Mouse (Mus musculus): ENCODE data around the gene Vps53. TPM values are rescaled to one million over a fixed set of nuclear protein-coding genes. Genes with fewer than 3 reads are reported as not detected.
"Not testable (repeated sequence)": the region's sequence is repeated elsewhere in the genome, so short reads cannot be mapped to it uniquely, and the experiment has no call there.

The Vps53 gene
- polyA plus RNA-seq, 1 experiment from 2014 or later: 44.8 TPM

- Histone ChIP-seq H3K27me3 (replicated peaks; ENCODE audit: control insufficient read depth, insufficient read depth, low read length) (no peaks in the 10 kb centered on the region), H3K4me2 (replicated peaks; ENCODE audit: low read depth) (no peak overlapping the region), H3K9ac (ENCODE audit: low read depth, low read length) (no peak overlapping the region), H3K4me3 (ENCODE audit: low read depth, low read length) (no peak overlapping the region), H3K9me3 (ENCODE audit: control insufficient read depth) (no peaks in the 10 kb centered on the region), H3K27ac (ENCODE audit: low read depth, low read length) (no peak overlapping the region), H3K4me1 (replicated peaks; ENCODE audit: control insufficient read depth, insufficient read depth, low read length) (no peaks in the 10 kb centered on the region), H3K36me3 (ENCODE audit: control insufficient read depth, insufficient read depth) (peaks cover 24% of the 10 kb centered on the region)
- TF ChIP-seq CTCF (IDR thresholded peaks at IDR 0.05; ENCODE audit: low read depth): no peak
- 55% methylated on average over 2 of the region's 2 CpGs for WGBS
- ATAC-seq: no peak
Measured at GRCm38 (mm10) chr11:76215011-76215410, 35.6 kb upstream of the Vps53 start.

DNA sequence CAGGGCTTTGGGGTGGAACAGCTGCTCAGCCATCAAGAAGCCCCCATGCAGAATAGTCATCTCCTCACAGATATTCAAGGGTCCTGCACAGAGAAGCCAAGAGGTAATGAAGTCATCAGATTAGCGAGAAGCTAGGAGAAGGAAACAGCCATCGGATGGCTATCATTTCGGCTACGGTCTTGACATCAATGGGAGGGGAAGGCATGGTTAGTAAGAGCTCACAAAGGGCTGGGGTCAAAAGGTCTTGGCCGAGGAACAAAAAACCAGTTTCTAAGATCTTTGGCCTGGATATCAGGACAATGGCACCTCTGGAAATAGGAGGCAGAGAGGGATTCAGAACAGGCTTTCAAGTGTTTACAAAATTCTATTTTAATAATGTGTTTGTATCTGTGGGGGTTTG, 34.4 kb upstream of the Vps53 start:
- Histone ChIP-seq H3K27ac (ENCODE audit: low read depth, low read length) (no peak overlapping the region), H3K9me3 (ENCODE audit: control insufficient read depth) (no peaks in the 10 kb centered on the region), H3K36me3 (ENCODE audit: control insufficient read depth, insufficient read depth) (peaks cover 24% of the 10 kb centered on the region), H3K9ac (ENCODE audit: low read depth, low read length) (no peak overlapping the region), H3K4me1 (replicated peaks; ENCODE audit: control insufficient read depth, insufficient read depth, low read length) (no peaks in the 10 kb centered on the region), H3K4me2 (replicated peaks; ENCODE audit: low read depth) (no peak overlapping the region), H3K27me3 (replicated peaks; ENCODE audit: control insufficient read depth, insufficient read depth, low read length) (no peaks in the 10 kb centered on the region), H3K4me3 (ENCODE audit: low read depth, low read length) (no peak overlapping the region)
- no peak for ATAC-seq
- no peak for TF ChIP-seq CTCF (IDR thresholded peaks at IDR 0.05; ENCODE audit: low read depth)
- 85% methylated on average over 5 of the region's 5 CpGs for WGBS

- H3K4me2 ChIP-seq (replicated peaks; ENCODE audit: low read depth); H3K9me3 ChIP-seq (ENCODE audit: control insufficient read depth); H3K9ac ChIP-seq (ENCODE audit: low read depth, low read length); H3K27ac ChIP-seq (ENCODE audit: low read depth, low read length); H3K4me1 ChIP-seq (replicated peaks; ENCODE audit: control insufficient read depth, insufficient read depth, low read length); ATAC-seq; H3K4me3 ChIP-seq (ENCODE audit: low read depth, low read length); H3K27me3 ChIP-seq (replicated peaks; ENCODE audit: control insufficient read depth, insufficient read depth, low read length): not testable (repeated sequence)
- H3K36me3 ChIP-seq (ENCODE audit: control insufficient read depth, insufficient read depth): peaks cover 44% of the 10 kb centered on the region
- 100% methylated on average over 2 of the region's 6 CpGs for WGBS
Measured at GRCm38 (mm10) chr11:76211595-76211994, 32.1 kb upstream of the Vps53 start.

DNA sequence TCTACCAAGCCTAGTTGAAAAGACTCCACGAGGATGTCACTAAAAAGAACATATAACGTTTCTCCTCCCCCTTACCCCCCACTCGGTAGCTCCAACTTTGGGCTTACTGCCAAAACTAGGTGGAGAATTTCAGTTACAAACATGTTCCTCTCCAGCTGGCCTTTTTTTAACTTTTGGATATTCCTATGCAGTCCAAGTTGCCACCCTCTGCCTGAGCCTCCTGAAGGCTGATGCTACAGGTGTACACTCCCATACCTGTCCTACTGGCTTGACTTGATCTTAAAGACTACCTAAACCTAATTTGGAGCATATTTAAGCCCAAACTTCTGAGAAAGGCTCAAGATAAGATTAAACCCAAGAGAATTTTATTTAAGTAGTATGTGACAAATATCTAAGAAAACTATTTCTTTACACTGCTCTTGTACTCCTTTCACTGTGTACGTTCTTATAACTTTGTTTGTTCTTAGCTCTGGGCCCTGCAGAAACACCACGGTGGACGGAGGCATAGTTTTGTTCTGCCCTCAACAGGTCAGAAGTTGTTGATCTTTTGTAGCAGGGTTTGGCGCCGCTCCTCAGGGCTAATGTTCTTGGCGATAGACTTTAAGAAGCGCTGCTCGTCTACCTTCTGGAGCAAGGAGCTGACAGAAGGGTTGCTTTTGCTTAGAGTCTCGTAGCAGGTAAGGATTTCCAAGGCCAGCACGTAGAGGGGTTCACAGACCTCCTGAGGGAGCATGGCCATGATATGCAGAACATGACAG, 31.0 kb upstream of the Vps53 start:
- no peak overlapping the region for H3K27ac ChIP-seq (ENCODE audit: low read depth, low read length)
- WGBS: 76% methylated on average over 13 of the region's 13 CpGs
- H3K9me3 ChIP-seq (ENCODE audit: control insufficient read depth): no peaks in the 10 kb centered on the region
- TF ChIP-seq CTCF (IDR thresholded peaks at IDR 0.05; ENCODE audit: low read depth): no peak
- peaks cover 52% of the 10 kb centered on the region for H3K36me3 ChIP-seq (ENCODE audit: control insufficient read depth, insufficient read depth)
- no peaks in the 10 kb centered on the region for H3K27me3 ChIP-seq (replicated peaks; ENCODE audit: control insufficient read depth, insufficient read depth, low read length)
- no peak for ATAC-seq
- H3K9ac ChIP-seq (ENCODE audit: low read depth, low read length): no peak overlapping the region
- no peak overlapping the region for H3K4me3 ChIP-seq (ENCODE audit: low read depth, low read length)
- no peak overlapping the region for H3K4me2 ChIP-seq (replicated peaks; ENCODE audit: low read depth)
- H3K4me1 ChIP-seq (replicated peaks; ENCODE audit: control insufficient read depth, insufficient read depth, low read length): no peaks in the 10 kb centered on the region

DNA sequence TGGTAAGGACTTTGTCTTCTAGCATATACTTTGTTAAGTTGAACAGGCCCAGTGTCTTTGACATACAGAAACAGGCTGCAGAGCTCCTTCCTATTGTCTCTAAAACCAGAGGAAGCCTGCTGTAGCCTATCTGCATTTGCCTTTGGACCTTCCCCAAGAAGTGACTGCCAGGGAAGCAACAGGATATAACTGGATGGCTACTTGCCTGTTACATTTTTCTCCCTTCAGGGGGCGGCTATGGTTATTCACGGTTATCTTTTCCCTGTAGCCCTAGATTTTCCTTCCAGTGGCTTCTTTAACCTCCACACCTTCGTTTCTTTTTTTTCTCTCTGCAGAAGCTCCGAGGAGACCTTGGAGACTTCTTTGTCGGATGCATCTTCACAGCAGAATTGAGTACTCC, 27.3 kb upstream of the Vps53 start:
- no peak overlapping the region for H3K9ac ChIP-seq (ENCODE audit: low read depth, low read length)
- H3K27me3 ChIP-seq (replicated peaks; ENCODE audit: control insufficient read depth, insufficient read depth, low read length): no peaks in the 10 kb centered on the region
- no peaks in the 10 kb centered on the region for H3K4me1 ChIP-seq (replicated peaks; ENCODE audit: control insufficient read depth, insufficient read depth, low read length)
- TF ChIP-seq CTCF (IDR thresholded peaks at IDR 0.05; ENCODE audit: low read depth): no peak
- WGBS: 87% methylated on average over 5 of the region's 5 CpGs
- H3K4me3 ChIP-seq (ENCODE audit: low read depth, low read length): no peak overlapping the region
- H3K9me3 ChIP-seq (ENCODE audit: control insufficient read depth): no peaks in the 10 kb centered on the region
- no peak overlapping the region for H3K4me2 ChIP-seq (replicated peaks; ENCODE audit: low read depth)
- peak overlapping the region; percentile 28; the same call in 1 of the 2 replicates for H3K27ac ChIP-seq (ENCODE audit: low read depth, low read length)
- peaks cover 35% of the 10 kb centered on the region for H3K36me3 ChIP-seq (ENCODE audit: control insufficient read depth, insufficient read depth)
- no peak for ATAC-seq

GRCm38 (mm10) chr11:76201761-76202674, 22.6 kb upstream of the Vps53 start:
- Histone ChIP-seq H3K27me3 (replicated peaks; ENCODE audit: control insufficient read depth, insufficient read depth, low read length) (no peaks in the 10 kb centered on the region), H3K9ac (ENCODE audit: low read depth, low read length) (peak overlapping the region; percentile 72), H3K4me1 (replicated peaks; ENCODE audit: control insufficient read depth, insufficient read depth, low read length) (no peaks in the 10 kb centered on the region), H3K4me3 (ENCODE audit: low read depth, low read length) (peak overlapping the region; percentile 89), H3K27ac (ENCODE audit: low read depth, low read length) (peak overlapping the region; percentile 70), H3K9me3 (ENCODE audit: control insufficient read depth) (no peaks in the 10 kb centered on the region), H3K4me2 (replicated peaks; ENCODE audit: low read depth) (peak overlapping the region; percentile 99), H3K36me3 (ENCODE audit: control insufficient read depth, insufficient read depth) (peaks cover 17% of the 10 kb centered on the region; the same call in 1 of the 2 replicates)
- peak; percentile 91 for ATAC-seq
- TF ChIP-seq CTCF (IDR thresholded peaks at IDR 0.05; ENCODE audit: low read depth): peak; percentile 40
- WGBS: 1% methylated on average over 88 of the region's 90 CpGs

Measured in intestine, postnatal 0 days (tissue).